Mouse (Mus musculus) thymus, postnatal 14 days (tissue): Measurements from ENCODE around the gene Arpc1a.

Experiments used
- DNase-seq: peaks from one replicate; pipeline ENCODE4 v3.0.0; 2021

Gene Arpc1a

GRCm38 (mm10) chr5:145140611-145141010 lies 57.0 kb downstream of the Arpc1a start:
- DNase-seq, result peak; percentile 30

DNA sequence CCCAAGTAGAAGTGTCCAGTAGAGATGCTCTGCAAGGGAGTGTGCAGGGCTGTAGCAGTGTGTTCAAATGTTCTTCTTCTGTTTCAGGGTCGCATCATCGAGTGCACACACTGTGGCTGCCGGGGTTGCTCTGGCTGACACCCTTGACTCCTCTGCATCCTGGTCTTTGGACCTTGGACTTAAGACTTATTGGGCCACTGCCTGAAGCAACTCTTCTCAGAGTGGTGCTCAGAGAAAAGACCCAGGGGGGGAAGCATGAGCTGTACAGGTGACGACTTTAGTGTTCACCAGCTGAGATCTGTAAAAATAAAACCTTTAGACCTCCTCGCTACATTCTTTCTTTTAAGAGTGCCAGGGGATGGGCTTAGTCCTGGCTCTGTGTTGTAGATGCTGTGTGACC lies 64.1 kb downstream of the Arpc1a start:
- no peak for DNase-seq

GRCm38 (mm10) chr5:145149294-145149693 lies 65.7 kb downstream of the Arpc1a start:
- DNase-seq, result no peak

DNA sequence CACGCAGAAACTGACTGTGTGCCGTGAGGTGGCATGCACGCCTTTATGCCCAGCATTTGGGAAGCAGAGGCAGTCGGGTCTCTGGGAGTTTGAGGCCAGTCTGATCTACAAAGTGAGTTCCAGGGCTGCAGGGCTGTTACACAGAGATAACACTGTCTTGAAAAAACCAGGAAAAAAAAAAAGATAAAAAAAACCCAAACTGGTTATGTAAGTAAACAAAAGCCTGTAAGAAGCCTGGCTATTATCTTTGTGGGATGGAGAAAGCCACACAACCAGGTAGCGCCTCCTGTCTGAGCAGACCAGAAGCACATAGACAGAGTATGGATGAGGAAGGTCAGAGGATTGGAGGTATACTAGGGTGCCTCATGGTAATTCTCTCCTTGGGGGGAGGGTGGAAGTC lies 69.1 kb downstream of the Arpc1a start:
- DNase-seq, result no peak
